Mouse (Mus musculus) layer of hippocampus, adult 2 months (tissue): ENCODE results near the gene Traf3. TPM values are rescaled to one million over a fixed set of nuclear protein-coding genes. Genes with fewer than 3 reads are reported as not detected.

ENCODE experiments used
- DNase-seq, 2 experiments: peaks; one replicate each; pipeline ENCODE4 v3.0.0; 2022; ENCODE audit warnings: low spot score in 2 of 2
- H3K27ac ChIP-seq: fragments of 200-600 bp; 2 replicates; pipeline ENCODE4 v1.8.1; 2022
- H3K4me3 ChIP-seq: fragments of 200-600 bp; 2 replicates; pipeline ENCODE4 v1.8.1; 2022; ENCODE audit warnings: mild to moderate bottlenecking
- CTCF ChIP-seq: fragments of 200-600 bp; conservative IDR thresholded peaks from 2 replicates; pipeline ENCODE4 v1.8.1; 2022; ENCODE audit warnings: antibody characterized with exemption, mild to moderate bottlenecking, moderate library complexity
- long read RNA-seq, 2 experiments: library from polyadenylated mRNA; stranded (forward); transcript quantifications; one replicate each; pipeline ENCODE4 v2.0.0; 2021; ENCODE audit warnings: borderline mapping rate in 2 of 2
- total RNA-seq, 2 experiments: library from RNA; stranded (reverse); gene quantifications; 2 replicates each; pipeline ENCODE4 v1.2.3; 2021

Traf3 gene
- total RNA-seq: 10 to 100 TPM; 58.2 to 64.1 TPM
- long read RNA-seq, experiment 1, full-length matches to known transcripts: 3 of 29 reads
- long read RNA-seq, experiment 1, partial matches to known transcripts: 3 of 29 reads
- long read RNA-seq, experiment 1, other reads (novel, unspliced or antisense): 23 of 29 reads
- long read RNA-seq, experiment 2, full-length matches to known transcripts: 6 of 30 reads
- long read RNA-seq, experiment 2, partial matches to known transcripts: 8 of 30 reads
- long read RNA-seq, experiment 2, other reads (novel, unspliced or antisense): 16 of 30 reads

GRCm38 (mm10) chr12:111165831-111166591, at the start of gene Traf3:
Gene Traf3 (plus strand): TSS chr12:111166370.
- Histone ChIP-seq H3K27ac (peak within 1 kb of the TSS; percentile 88), H3K4me3 (peak within 1 kb of the TSS; percentile 66)
- peak in 1 of 2 experiments; percentile 48 for DNase-seq
- no peak for TF ChIP-seq CTCF

GRCm38 (mm10) chr12:111119506-111120085, 46.6 kb upstream of the Traf3 start:
- DNase-seq: no peak
- no peak for TF ChIP-seq CTCF
- Histone ChIP-seq H3K27ac (no peak overlapping the region), H3K4me3 (no peak overlapping the region)

GRCm38 (mm10) chr12:111120976-111121645, 45.1 kb upstream of the Traf3 start:
- no peak for TF ChIP-seq CTCF
- H3K4me3 ChIP-seq: no peak overlapping the region
- no peak for DNase-seq
- no peak overlapping the region for H3K27ac ChIP-seq

- peak; percentile 74 for TF ChIP-seq CTCF
- Histone ChIP-seq H3K4me3 (no peak overlapping the region), H3K27ac (no peak overlapping the region)
- no peak for DNase-seq
These were observed 43.8 kb upstream of the Traf3 start for GRCm38 (mm10) chr12:111122332-111122852.

- Histone ChIP-seq H3K27ac (0 out of 2 replicates have a peak overlapping the region, but pooled peaks have one; percentile 18), H3K4me3 (no peak overlapping the region)
- TF ChIP-seq CTCF: no peak
- no peak for DNase-seq
These were observed 41.4 kb upstream of the Traf3 start for GRCm38 (mm10) chr12:111124601-111125260.

GRCm38 (mm10) chr12:111125666-111126065, 40.5 kb upstream of the Traf3 start:
- DNase-seq: no peak
- no peak overlapping the region for H3K4me3 ChIP-seq
- no peak for TF ChIP-seq CTCF

GRCm38 (mm10) chr12:111134169-111134568, 32.0 kb upstream of the Traf3 start:
- DNase-seq: no peak
- Histone ChIP-seq H3K27ac (peak overlapping the region; percentile 86), H3K4me3 (no peak overlapping the region)
- no peak for TF ChIP-seq CTCF

More at GRCm38 (mm10) chr12:111125666-111126065, 40.5 kb upstream of the Traf3 start:
- no peak overlapping the region for H3K27ac ChIP-seq

GRCm38 (mm10) chr12:111134791-111135733, 31.1 kb upstream of the Traf3 start:
- peak; percentile 58 to 59 for DNase-seq
- no peak for TF ChIP-seq CTCF
- peak overlapping the region; percentile 86 for H3K27ac ChIP-seq

GRCm38 (mm10) chr12:111135953-111136352, 30.2 kb upstream of the Traf3 start:
- peak overlapping the region; percentile 86; the same call in 1 of the 2 replicates for H3K27ac ChIP-seq
- DNase-seq: no peak
- no peak for TF ChIP-seq CTCF
- H3K4me3 ChIP-seq: no peak overlapping the region

More at GRCm38 (mm10) chr12:111134791-111135733, 31.1 kb upstream of the Traf3 start:
- H3K4me3 ChIP-seq: no peak overlapping the region; the same call in 1 of the 2 replicates

GRCm38 (mm10) chr12:111137079-111137478, 29.1 kb upstream of the Traf3 start:
- Histone ChIP-seq H3K27ac (no peak overlapping the region), H3K4me3 (no peak overlapping the region)
- DNase-seq: no peak
- peak; percentile 59 for TF ChIP-seq CTCF

- DNase-seq: peak in 1 of 2 experiments; percentile 36
- Histone ChIP-seq H3K27ac (peak overlapping the region; percentile 59), H3K4me3 (peak overlapping the region; percentile 28)
- TF ChIP-seq CTCF: peak; percentile 75
These were observed 23.1 kb upstream of the Traf3 start for GRCm38 (mm10) chr12:111143005-111143508.
